Mouse (Mus musculus): ENCODE results near the gene Cacnb3.

- TF ChIP-seq POLR2A (IDR thresholded peaks at IDR 0.05; ENCODE audit: extremely low read depth, insufficient read depth, low read length) (no peak), CTCF (IDR thresholded peaks at IDR 0.05; ENCODE audit: low read depth, low read length) (no peak)
Measured at GRCm38 (mm10) chr15:98622721-98623120, 7.9 kb upstream of the Cacnb3 start.

All from liver, adult 2 months (tissue).